Mouse (Mus musculus): ENCODE data around the gene Vamp1.
A peak's percentile ranks its signal among the peaks of the same experiment; 100 is the strongest.

Gene Vamp1

GRCm38 (mm10) chr6:125215148-125215954 lies at the start of gene Vamp1:
Vamp1 (plus strand) TSS chr6:125215551.
- peak; percentile 97 for DNase-seq (ENCODE audit: low spot score)

GRCm38 (mm10) chr6:125166051-125166751 lies 49.1 kb upstream of the Vamp1 start, which contains the start of gene Gapdh:
Gapdh (minus strand) TSS chr6:125166467.
- DNase-seq (ENCODE audit: low spot score): no peak

GRCm38 (mm10) chr6:125166861-125167650 lies 48.3 kb upstream of the Vamp1 start:
- no peak for DNase-seq (ENCODE audit: low spot score)

GRCm38 (mm10) chr6:125168086-125168485 lies 47.3 kb upstream of the Vamp1 start:
- DNase-seq (ENCODE audit: low spot score): no peak

GRCm38 (mm10) chr6:125170194-125170593 lies 45.2 kb upstream of the Vamp1 start:
- no peak for DNase-seq (ENCODE audit: low spot score)

GRCm38 (mm10) chr6:125172474-125172873 lies 42.9 kb upstream of the Vamp1 start:
- no peak for DNase-seq (ENCODE audit: low spot score)

- no peak for DNase-seq (ENCODE audit: low spot score)
Observed at GRCm38 (mm10) chr6:125173256-125173655, 42.1 kb upstream of the Vamp1 start.

- no peak for DNase-seq (ENCODE audit: low spot score)
Observed at GRCm38 (mm10) chr6:125175469-125175868, 39.9 kb upstream of the Vamp1 start.

GRCm38 (mm10) chr6:125179601-125180000 lies 35.8 kb upstream of the Vamp1 start:
- DNase-seq (ENCODE audit: low spot score): no peak

- DNase-seq (ENCODE audit: low spot score): no peak
Observed at GRCm38 (mm10) chr6:125182133-125182532, 33.2 kb upstream of the Vamp1 start.

GRCm38 (mm10) chr6:125186203-125186602 lies 29.1 kb upstream of the Vamp1 start:
- no peak for DNase-seq (ENCODE audit: low spot score)

- no peak for DNase-seq (ENCODE audit: low spot score)
Observed at GRCm38 (mm10) chr6:125190816-125191215, 24.5 kb upstream of the Vamp1 start.

- DNase-seq (ENCODE audit: low spot score): peak; percentile 90
Observed at GRCm38 (mm10) chr6:125191332-125192015, 23.9 kb upstream of the Vamp1 start, which contains the start of the genes Ncapd2 and Mrpl51. Ncapd2 (minus strand) TSS chr6:125191701. Mrpl51 (plus strand) TSS chr6:125191801.

- DNase-seq (ENCODE audit: low spot score): peak; percentile 78
Observed at GRCm38 (mm10) chr6:125192016-125192714, 23.2 kb upstream of the Vamp1 start.

- no peak for DNase-seq (ENCODE audit: low spot score)
Observed at GRCm38 (mm10) chr6:125192841-125193240, 22.5 kb upstream of the Vamp1 start.

- no peak for DNase-seq (ENCODE audit: low spot score)
Observed at GRCm38 (mm10) chr6:125193390-125193789, 22.0 kb upstream of the Vamp1 start.

- no peak for DNase-seq (ENCODE audit: low spot score)
Observed at GRCm38 (mm10) chr6:125195541-125196075, 19.7 kb upstream of the Vamp1 start.

- DNase-seq (ENCODE audit: low spot score): no peak
Observed at GRCm38 (mm10) chr6:125196301-125196700, 19.1 kb upstream of the Vamp1 start.

- DNase-seq (ENCODE audit: low spot score): peak; percentile 26
Observed at GRCm38 (mm10) chr6:125197166-125197565, 18.2 kb upstream of the Vamp1 start.

GRCm38 (mm10) chr6:125210436-125210835 lies 4.9 kb upstream of the Vamp1 start:
- DNase-seq (ENCODE audit: low spot score): no peak

GRCm38 (mm10) chr6:125212621-125213020 lies 2.7 kb upstream of the Vamp1 start:
- no peak for DNase-seq (ENCODE audit: low spot score)
